Mouse (Mus musculus) mouse embryonic stem cell (cell line): ENCODE data around the gene Rabgap1l.

Experiments
- in situ Hi-C, 2 experiments: fragments of 300-500 bp; cut with MboI; formaldehyde crosslinking; loops; 1 replicate in 1 of 2; 3 replicates in 1 of 2; pipeline ENCODE4 v1.14.3; 2019 to 2020; ENCODE audit warnings: low sequenced_read_pairs in 2 of 2, low pct_unique_long_range_greater_than_20kb in 1 of 2, mixed read lengths in 1 of 2; ENCODE audit not compliant: unreplicated experiment in 1 of 2

Gene Rabgap1l

DNA sequence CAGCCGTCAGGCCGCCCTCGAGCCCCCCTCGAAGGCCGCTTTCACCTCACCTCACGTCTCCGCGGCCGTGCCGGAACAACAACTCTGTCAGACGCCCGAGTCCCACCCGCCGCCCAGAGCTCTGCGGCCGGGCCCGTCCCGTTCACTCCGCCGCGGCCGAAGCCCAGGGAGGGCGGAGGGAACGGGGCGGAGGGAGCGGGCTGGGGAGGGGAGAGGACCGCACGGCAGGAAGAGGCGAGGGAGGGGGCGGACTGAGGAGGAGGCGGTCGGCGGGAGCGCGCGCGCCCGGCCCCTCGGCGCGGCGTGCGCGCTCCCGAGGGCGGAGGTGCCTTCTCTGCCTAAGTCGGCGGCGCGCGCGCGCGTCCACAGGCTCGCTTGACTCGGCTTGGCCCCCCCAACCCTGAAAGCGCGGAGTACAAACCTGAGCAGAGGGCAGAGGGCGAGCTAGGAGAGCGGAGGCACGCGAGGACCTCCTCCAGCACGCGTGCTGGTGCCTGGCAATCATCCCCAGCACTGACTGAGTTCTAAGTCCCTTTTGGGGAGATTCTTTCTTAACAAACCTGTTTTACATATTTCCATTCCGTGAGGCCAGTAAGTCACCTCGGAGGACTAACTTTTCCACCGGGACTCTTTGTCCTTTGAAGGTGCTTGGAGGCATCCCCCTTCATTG is at the start of gene Rabgap1l:
TSS of gene Rabgap1l (minus strand) at position 526 of the 670 bp plus-strand sequence.
- in situ Hi-C loops: no loop called here

DNA sequence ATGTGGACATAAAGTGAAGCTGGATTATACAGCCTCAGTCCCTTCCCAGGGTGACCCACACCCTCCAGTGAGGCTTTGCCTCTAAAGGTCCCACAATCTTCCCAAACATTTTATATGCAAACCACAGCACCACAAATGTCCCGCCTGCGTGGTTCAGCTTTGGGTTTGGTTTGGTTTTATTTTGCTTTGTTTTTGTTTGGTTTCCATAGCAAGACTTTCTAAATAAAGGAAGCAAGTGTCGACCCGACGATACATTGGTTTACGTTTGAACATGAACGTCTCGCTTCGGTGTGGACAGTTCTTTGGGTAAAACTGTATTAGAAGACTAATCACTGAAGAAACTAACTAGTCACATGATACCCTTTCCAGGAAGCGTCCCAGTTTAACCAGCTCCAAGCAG is 49.6 kb upstream of the Rabgap1l start:
- in situ Hi-C loops: no loop called here

DNA sequence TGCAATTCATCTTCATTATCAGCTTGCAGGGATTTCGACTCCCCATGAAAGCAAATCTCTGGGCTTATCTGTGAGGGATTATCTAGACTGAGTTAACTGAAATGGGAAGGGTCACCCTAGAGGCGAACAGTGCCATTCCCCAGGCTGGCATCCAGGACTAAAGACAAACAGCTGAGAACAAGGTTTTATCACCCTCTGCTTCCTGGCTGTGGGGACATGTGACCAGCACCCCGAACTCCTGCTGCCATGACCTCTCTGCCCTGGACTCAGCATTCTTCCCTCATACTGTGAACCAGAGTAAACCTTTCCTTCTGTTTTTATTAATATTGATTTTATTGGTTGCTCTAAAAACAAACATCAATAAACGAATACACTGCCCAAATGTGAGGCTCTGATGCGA is 47.6 kb upstream of the Rabgap1l start:
- in situ Hi-C loops: no loop called here

DNA sequence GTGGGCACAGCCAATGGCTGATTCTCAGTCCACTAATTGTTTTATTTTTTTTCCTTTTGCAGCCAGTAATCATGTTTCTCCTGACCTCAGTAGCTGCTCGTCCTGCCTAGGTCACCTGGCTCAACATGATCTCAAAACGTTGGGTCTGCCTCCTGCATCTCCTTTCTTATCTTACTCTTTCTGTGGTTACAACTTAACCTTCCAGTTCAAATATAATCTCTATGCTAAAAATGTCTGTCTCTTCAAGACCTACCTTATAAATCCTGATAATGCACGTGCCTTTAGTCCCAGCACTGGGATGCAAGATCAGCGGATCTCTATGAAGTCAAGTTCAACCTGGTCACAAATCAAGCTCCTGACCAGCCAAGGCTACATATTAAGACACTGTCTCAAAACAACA is 46.1 kb upstream of the Rabgap1l start:
- in situ Hi-C loops: no loop called here

DNA sequence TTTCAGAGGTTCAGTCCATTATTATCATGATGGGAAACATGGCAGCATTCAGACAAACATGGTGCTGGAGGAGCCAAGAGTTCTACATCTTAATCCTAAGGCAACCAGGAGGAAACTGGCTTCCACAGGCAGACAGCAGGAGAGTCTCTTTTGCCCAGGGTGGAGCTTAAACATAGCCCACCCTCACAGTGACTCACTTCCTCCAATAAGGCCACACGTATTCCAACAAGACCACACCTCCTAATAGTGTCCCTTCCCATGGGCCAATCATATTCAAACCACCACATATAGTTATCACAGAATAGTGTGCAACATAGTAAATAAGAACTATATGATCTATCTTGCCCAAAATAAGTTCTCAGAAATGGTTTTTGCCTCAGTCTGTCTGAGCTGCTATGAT is 41.4 kb upstream of the Rabgap1l start:
- in situ Hi-C loops: no loop called here

DNA sequence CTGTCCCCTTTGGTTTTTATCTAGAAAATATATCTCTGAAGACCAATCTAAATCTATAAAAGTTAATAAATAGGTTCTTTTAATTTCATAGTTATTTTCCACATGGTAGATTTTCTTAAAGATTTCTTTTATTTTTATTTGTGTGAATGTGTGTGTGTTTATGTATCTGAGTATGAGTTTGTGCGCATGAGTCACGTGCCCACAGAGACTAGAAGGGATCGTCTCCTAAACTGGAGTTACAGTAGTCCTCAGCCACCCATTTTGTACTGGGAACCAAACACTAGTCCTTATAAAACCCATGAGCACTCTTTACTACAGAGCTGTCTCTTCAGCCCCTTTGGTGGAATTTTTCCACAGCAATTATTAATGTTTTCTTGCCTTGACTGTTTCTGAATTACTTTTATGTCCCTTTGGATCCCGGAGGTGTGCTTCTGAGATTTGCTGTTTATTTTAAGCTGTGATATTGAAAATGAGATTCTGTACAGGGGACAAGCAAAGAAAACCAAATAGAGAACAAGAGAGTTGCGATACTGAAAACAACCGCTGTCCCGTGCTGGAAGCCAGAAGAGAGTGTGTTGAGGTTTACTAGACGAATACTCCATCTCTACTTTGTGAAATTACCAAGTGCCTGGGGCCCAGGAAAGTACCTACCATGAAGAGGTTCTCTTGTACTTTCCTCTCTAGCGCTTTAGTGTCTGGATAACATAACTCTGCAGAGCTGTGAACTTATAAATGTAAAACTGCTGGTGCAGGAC is 39.4 kb upstream of the Rabgap1l start:
- in situ Hi-C loops: no loop called here

DNA sequence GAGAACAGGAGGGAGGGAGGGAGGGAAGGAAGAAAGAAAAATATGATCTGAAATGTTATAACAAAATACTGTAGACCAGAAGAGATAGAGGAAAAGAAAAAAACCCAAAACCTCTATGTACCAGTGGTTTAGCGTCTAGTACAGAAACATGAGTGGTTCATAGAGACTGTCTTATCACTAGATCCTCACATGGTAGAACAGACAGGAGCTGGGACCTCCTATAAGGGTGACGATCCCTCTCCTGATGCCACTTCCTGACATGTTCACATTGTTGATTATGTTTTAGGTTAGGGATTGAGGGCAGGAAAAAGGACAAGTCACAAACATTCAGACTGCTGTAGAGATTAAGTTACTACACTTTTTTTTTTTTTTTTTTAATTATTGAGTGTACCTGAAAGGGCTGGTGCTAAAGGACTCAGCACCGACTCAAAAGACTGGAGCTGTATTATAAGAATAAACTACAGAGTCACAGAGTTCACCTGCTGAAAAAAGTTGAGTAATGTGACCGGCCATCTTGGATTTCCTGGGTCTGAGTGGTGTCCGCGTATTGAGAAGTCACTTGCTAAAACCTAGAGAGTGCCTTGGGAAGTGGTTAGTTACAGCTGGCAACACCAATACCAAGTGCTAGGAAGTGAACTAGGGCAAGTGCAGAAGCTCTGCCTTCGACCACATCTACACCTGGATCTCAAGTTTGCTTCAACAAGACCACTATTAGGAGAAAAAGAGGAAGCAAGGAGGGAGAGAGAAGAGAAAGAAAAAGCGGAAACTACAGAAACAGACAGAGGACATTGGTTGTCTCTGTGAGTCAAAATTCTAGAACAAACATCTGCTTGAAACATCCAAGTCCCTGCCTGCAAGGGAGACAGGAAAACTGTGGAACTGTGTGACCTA is 37.8 kb upstream of the Rabgap1l start:
- in situ Hi-C loops: no loop called here

DNA sequence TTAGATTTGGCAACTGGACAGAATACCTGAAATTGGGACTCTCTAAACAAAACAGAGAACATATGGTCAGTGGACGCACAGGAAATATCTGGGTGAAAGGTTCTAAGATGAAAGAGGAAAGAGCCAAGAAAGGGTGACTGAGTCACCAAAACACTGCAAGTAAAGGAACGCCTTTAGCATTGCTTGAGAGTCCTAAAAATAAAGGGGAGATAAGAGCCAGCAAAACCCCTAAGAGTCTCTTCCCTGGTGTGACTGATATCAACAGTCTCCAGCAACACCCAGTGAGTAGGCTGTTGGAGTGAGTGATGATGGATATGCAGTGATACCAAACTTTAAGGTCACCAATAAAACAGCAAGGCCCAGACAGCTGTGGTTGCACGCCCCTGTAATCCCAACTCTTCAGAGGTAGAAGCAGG is 32.4 kb upstream of the Rabgap1l start:
- in situ Hi-C loops: no loop called here

DNA sequence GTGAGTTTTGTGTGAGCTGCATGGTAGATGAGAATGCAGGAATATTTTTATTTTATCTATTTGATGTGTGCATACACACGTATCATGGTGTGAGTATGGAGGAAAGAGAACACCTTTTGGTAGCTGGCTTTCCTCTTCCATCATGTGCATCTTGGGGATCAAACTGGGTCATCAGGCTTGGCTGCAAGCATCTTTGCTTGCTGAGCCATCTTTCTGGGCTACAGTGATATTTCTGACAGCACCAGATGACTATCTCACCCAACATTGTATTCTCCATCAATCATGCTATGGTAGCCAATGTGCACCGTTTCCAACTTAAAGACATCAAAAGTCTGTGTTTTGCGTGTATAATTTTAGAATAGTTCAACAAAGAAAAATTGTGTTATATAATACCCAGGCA is 30.6 kb upstream of the Rabgap1l start:
- in situ Hi-C loops: no loop called here

DNA sequence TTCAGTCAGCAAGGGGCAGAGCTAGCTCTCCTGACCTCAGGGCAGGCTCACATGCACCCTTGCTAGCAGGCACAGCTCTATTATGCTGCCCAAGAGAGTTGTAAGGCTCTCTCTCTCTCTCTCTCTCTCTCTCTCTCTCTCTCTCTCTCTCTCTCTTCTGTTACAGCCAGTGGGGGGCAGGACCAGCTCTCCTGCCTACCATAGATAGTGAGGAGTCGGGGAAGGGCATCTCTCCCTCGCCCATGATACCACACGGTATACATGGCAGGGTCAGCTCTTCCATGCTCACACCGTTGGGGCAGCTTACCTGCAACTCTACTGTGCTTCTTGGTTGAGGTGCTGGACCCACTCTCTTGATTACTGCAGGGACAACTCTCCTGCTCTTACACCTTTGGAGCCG is 21.2 kb upstream of the Rabgap1l start:
- in situ Hi-C loops: no loop called here

DNA sequence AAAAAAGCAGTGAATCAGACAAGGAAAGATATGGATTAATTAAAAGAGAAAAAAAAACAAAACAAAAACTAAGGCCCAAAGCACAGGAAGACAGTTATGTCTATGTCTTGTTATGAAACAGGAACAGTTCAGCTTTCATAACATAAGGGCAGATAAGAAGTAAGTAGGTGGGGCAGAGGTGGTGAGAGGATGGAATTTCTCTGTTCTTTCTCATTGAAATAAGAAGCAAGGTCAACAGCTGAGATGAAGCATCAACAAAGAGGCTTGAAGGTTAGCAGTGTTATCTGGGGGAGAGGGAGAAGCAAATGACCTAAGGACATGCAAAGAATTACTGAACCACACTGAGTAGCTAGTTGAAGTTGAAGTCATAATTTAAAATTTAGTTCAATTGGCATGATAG is 19.4 kb upstream of the Rabgap1l start:
- in situ Hi-C loops: no loop called here

DNA sequence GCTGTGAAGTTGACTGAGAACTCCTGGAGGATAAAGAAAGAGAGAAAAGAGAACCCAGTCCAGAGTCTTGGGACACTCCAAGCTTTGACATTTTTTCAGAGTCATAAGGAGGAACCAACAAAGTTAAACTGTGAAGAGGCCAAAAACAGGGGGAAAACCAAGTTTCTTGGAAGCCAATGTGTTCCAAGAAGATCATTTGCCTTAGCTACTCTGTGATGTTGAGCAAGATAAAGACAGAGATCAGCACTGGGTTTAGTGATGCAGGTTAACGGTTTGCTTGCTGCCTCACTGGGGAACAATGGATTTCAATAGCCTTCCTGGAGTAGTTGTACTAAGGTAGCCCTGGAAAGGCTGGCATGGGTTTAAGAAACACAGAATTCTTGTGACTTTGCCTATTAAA is 18.9 kb upstream of the Rabgap1l start:
- in situ Hi-C loops: no loop called here

DNA sequence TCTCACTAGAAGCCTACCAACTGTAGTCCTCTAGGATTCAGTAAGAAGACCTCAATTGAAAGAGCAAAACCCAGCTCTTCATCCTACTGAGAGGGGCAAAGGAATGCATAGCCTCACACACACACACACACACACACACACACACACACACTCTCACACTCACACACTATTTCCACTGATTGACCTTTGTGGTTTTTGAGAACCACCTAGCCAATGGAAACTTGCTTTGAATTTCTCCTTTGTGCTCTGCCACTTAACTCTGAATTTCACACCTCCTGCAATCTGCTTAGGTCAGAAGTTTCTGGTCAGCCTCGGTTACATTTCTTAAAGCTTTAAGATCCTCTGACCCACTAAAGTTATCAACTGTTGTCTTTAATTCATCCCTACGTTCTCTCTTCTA is 12.3 kb upstream of the Rabgap1l start:
- in situ Hi-C loops: no loop called here

DNA sequence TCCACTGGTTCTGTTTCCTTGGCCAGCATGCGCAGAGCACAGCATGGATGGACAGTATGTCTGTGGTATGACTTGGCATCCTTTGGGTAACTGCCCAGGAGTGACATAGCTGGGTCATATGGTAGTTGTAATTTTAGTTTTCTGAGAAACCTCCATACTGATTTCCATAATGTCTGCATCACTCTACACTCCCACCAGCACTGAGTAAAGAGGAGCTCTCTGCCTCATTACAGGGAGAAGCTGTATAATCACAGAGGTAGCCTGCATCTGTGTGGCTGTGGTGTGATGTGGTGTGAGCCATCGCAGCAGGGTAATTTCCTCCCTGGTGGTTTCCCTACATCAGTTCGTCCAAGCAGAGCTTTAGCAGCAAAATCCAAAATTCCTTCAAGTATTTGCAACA is 7.0 kb upstream of the Rabgap1l start:
- in situ Hi-C loops: no loop called here

DNA sequence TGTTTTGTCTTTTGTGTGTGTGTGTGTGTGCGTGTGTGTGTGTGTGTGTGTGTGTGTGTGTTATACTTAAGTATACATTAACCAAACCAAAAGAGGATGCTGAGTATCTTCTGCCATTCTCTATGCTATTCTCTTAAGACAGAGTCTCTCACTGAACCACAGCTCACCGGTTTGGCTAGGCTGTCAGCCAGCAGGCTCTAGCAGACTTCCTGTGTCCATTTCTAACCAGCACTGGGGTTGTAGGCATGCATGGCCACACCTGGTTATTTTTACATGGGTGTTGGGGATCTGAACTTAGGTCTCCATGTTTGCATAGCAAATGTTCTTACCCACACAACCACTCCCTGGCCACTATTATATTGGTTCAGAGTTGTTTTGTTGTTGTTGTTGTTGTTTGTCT is 2.0 kb upstream of the Rabgap1l start:
- in situ Hi-C loops: no loop called here

DNA sequence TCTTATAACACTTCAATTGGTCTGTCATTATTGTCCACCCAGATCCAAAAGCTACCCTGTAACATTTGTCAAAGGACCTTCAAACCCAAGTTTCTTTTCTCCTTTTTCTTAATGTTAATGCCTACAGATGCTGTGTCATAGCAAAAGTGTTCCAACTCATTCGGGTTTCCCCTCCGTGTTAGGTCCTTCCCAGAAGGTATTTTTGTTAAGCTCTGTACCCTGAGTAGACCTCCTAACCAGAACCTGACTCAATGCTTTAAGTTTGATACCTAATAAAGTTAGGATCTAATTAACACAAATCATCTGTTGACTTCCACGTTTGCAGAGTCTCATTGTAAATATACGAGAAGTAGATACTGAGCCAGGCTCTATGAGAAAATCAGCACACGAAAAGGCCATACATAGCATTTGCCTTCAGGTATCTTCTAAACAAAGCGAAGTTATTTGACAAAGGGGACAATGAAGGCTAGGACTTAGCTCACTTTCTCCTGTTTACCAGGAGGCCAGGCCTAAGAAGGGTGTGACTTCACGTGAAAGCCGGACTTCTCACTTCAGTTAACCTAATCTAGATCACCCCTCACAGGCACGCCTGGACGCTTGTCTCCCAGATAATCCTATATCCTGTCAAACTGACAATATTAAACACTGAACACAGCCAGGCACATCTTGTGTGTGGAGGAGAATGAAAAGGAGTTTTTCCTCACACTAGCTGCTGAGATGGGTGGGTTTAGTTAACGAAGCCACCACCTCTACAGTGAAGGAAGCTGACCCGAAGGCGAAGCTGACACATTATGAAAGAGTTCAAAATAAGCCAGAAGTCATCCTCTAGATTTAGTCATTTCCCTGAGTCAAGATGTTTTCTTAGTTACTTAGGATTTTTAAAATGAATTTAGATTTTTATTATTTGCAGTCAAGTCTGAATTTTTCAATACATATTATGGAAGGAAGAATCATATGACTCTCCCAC is 1.1 kb upstream of the Rabgap1l start:
- in situ Hi-C loops: no loop called here

DNA sequence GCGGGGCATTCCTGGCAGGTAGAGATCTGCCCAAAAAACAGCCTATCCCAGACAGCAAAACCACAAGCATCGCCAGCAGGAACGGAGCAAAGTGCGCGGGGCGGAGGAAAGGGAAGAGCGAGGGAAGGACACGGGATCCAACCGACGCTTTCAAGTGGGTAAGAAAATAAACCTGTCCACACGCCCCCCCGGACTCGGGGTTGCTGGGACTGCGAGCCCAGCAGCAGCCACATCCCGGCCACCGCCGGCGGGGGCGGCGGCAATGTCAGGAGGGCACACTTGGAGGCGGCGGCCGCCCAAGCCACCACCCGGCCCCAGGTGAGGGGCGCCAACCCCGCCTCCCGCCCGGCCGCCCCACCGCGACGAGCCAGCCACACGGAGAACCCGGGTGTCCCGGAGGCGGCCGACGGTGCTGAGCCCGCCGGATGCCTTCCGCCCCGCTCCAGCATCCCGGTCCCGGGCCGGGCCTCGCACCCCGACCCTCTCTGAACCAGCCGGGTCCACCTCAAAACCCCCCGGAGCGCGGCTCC is 790 bp downstream of the Rabgap1l start:
- in situ Hi-C loops: no loop called here
